Mouse (Mus musculus): Measurements from ENCODE around the gene Lcn4.

Gene Lcn4

GRCm38 (mm10) chr2:26634629-26635488, 36.2 kb downstream of the Lcn4 start:
- no peak for DNase-seq (ENCODE audit: low spot score)

GRCm38 (mm10) chr2:26633953-26634530, 37.0 kb downstream of the Lcn4 start:
- no peak for DNase-seq (ENCODE audit: low spot score)

- DNase-seq (ENCODE audit: low spot score) = no peak
These were observed 38.3 kb downstream of the Lcn4 start for GRCm38 (mm10) chr2:26632541-26633395.

- DNase-seq (ENCODE audit: low spot score) = peak; percentile 43
These were observed 42.2 kb downstream of the Lcn4 start for GRCm38 (mm10) chr2:26628792-26629437.

DNA sequence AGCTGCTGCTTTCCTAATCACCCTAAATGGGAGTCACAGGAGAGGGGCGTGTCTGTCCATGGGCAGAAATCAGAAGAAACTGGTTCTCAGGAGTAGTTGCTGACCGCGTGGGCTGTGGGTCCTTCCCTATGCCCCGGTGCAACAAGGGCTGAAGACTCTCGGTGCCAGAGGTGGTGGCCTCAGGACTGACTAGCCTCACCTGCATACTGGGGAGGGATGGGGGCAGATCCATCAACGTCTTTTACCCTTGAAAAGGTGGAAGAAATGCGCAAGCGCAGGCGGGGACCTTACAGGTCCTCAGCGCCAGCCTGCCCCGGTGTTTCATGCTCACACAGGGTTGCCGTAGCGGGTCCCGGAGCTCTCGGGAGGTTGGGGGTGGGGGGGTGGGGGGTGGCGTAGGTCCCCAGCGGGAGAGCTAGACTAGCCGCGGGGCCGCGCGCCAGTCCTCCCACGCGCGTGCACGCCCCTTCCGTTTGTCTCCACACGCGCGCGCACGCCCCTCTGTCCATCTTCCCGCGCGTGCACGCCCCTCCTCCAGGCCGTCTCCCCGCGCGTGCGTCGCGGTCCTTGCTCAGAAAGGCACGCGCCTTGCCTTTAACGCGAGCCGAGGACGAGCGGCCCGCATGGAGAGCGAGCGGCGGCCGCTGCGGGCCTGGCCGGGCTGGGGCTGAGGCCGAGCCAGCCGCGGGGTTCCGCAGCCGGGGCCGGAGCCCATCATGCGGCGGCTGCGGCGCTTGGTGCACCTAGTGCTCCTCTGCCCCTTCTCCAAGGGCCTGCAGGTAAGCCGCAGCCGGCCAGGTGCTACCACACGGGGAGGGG, 43.0 kb downstream of the Lcn4 start, which contains the start of gene Fam69b:
Gene Fam69b, plus strand, starts transcription at position 537 of the 819 bp plus-strand sequence.
- DNase-seq (ENCODE audit: low spot score) = peak; percentile 87

- DNase-seq (ENCODE audit: low spot score) = no peak
These were observed 45.0 kb downstream of the Lcn4 start for GRCm38 (mm10) chr2:26626081-26626480.

GRCm38 (mm10) chr2:26625419-26625818, 45.7 kb downstream of the Lcn4 start:
- DNase-seq (ENCODE audit: low spot score) = no peak

DNA sequence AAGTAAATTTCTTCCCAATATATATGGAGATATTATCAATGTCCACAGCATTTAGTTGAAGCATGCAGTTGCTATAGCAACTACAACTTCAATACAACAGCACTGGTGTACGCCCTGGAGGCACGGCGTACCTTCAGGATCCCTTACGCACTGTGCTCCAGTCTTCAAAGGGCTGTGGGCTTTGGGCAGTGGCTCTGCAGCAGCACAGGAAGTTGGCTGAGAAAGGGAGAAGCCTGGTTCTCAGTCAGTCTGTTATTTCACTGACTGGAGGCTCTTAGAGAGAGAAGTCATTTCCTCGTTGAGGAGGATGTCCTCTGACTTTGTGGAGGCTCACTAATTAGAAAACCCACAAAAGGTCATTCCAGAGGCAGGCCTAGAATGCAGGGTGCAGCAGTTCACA, 48.1 kb downstream of the Lcn4 start:
- DNase-seq (ENCODE audit: low spot score) = no peak

DNA sequence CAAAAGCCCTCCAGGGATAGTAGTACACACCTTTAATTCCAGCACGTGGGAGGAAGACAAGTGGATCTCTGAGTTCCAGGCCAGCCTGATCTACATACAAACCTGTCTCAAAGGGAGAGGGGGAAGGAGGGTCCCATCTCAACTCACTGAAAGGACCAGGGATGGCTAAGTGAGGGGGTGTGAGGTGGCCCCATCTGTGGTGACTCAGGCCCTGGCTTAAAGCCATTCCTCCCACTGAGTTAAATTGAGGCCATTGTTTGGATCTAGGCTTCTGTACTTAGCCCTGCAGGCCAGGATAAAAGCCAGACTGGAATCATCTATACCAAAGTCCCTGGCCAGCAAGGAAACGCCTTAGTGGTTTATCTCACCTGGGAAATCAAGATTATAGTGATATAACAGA, 49.8 kb downstream of the Lcn4 start:
- no peak for DNase-seq (ENCODE audit: low spot score)

- DNase-seq (ENCODE audit: low spot score) = no peak
These were observed 53.2 kb downstream of the Lcn4 start for GRCm38 (mm10) chr2:26617928-26618327.
